Mouse (Mus musculus) heart, postnatal 0 days (tissue): ENCODE measurements around the gene Lsm3.

ENCODE experiments used
- CTCF ChIP-seq: IDR thresholded peaks from 2 replicates; pipeline ENCODE4 v1.5.1; 2016; ENCODE audit warnings: antibody characterized with exemption, control low read depth, low read depth
- EP300 ChIP-seq: IDR thresholded peaks from 2 replicates; pipeline ENCODE4 v1.6.1; 2016; ENCODE audit warnings: antibody characterized with exemption, low read depth

- TF ChIP-seq CTCF, result no peak
- no peak for TF ChIP-seq EP300
Observed at GRCm38 (mm10) chr6:91514737-91515362, 878 bp upstream of the Lsm3 start.
